25 mouse cellular contexts compared by ENCODE assay signal in the genomic region with DNA sequence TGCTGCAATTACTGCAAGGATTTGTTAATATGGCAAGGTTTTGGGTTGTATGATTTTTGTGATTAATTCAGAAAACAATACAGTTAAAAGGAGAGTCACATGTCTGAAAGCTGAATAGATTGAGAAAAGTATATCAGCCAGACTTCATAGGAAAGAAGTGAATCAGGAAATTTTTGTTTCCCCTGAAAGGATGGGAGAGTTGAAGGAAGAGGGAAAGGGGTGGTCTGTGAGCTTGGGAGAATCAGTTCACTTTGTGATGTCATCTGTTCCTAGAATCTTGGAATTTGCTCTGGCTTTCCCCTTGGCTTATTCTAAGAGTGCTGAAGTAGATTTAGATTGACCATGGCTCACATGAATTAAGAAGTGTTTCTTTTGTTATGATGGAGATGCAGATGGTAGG. TPM values are rescaled to one million over a fixed set of nuclear protein-coding genes. Genes with fewer than 3 reads are reported as not detected.
"Had no signal": no experiment of that assay in that cellular context is flagged by ENCODE, and none has a peak within 500 bp of the region (broad histone marks: within the 10 kb centered on the region; RNA-seq: fewer than 3 reads in every experiment).

Gene Spam1 (plus strand): TSS at position 301 of the 400 bp plus-strand sequence.

- H3K27ac ChIP-seq: neural tube, embryonic 12.5 days; neural tube, embryonic 13.5 days; neural tube, embryonic 15.5 days; stomach, embryonic 15.5 days; stomach, postnatal 0 days had no signal

- H3K4me3 ChIP-seq: neural tube, embryonic 12.5 days; neural tube, embryonic 13.5 days; neural tube, embryonic 15.5 days; stomach, embryonic 15.5 days had no signal

- H3K4me1 ChIP-seq: neural tube, embryonic 12.5 days; neural tube, embryonic 13.5 days; neural tube, embryonic 15.5 days; stomach, embryonic 15.5 days had no signal

- H3K27me3 ChIP-seq: neural tube, embryonic 12.5 days; neural tube, embryonic 13.5 days; neural tube, embryonic 15.5 days; stomach, embryonic 15.5 days had no signal

- DNase-seq: retina, postnatal 1 day; right cerebral cortex, adult 18-20 months; right cerebral cortex, postnatal 14 days; right cerebral cortex, postnatal 25 days; right cerebral cortex, postnatal 4 days; spleen, adult 18-20 months; thymus, adult 18-20 months; thymus, adult 2 months; thymus, postnatal 14 days; thymus, postnatal 25 days; thymus, postnatal 36 days; thymus, postnatal 4 days had no signal

- H3K36me3 ChIP-seq: neural tube, embryonic 12.5 days; neural tube, embryonic 13.5 days; neural tube, embryonic 15.5 days; stomach, embryonic 15.5 days had no signal

RNA-seq across cellular contexts. Expression of gene Spam1, which starts in this region (rescaled TPM):
- polyA plus RNA-seq: neural tube, embryonic 11.5 days; neural tube, embryonic 12.5 days; neural tube, embryonic 13.5 days; neural tube, embryonic 14.5 days; neural tube, embryonic 15.5 days; small intestine, adult 2 months; spleen, adult 2 months; stomach, embryonic 14.5 days; stomach, embryonic 15.5 days; stomach, embryonic 16.5 days; stomach, postnatal 0 days; thymus, adult 2 months; thymus, postnatal 0 days; urinary bladder, adult 2 months had no signal
